Mouse (Mus musculus): ENCODE results near the gene Alcam.

Gene Alcam

DNA sequence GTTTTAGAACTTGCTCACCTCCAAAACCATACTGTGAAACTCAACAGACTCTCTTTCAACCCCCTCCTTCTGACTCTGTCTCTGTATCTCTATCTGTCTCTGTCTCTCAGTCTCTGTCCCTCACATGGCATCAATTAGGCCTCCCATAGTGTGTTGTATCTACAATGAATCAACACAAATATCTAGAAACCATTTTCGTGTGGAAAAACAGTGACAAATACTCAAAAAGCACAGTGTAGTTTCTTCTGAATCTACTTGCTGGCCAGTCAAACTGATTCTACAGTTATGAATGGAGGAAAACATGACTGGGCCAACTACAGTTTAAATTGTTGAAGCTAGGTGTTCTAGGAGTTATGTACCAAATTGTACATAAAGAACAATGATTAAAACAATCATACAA, 10.8 kb downstream of the Alcam start:
- DNase-seq (ENCODE audit: low spot score), result no peak

DNA sequence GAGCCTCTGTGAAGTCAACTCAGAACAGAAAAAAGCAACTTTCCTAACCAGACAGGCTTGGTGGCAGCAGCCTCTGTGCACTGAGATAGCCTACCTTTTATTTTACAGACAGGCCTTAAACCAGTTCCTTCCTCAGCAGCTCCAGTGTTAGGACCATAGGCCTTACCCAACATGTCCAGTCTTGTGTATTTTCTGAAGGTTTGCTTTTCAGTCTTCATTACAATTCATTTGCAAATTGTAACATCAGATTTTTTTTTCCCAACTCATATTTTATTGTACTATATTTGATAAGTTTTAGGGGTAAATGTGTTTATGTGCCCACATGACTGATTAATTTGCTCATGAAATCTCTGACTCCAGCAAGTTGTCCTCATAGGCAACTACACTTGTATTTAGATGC, 14.3 kb downstream of the Alcam start:
- no peak for DNase-seq (ENCODE audit: low spot score)

DNA sequence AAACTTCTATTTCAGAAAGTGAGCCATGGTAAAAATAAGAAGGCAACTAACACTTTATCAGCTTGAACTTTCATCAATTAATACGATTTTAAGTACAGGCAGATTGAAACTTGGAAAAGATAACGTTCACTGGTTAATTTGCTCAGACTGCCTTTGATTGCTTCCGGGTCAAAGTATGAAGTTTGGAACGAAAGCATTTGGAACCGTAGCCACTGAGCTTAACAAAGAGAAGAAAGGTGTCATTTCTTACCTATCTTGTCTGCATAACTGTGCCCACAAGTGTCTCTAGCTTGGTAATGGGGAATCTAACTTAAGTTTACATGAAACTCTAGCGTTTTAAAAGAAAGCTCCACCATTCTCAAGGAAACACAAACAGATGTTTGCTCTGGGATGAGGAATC, 14.9 kb downstream of the Alcam start:
- DNase-seq (ENCODE audit: low spot score), result no peak

DNA sequence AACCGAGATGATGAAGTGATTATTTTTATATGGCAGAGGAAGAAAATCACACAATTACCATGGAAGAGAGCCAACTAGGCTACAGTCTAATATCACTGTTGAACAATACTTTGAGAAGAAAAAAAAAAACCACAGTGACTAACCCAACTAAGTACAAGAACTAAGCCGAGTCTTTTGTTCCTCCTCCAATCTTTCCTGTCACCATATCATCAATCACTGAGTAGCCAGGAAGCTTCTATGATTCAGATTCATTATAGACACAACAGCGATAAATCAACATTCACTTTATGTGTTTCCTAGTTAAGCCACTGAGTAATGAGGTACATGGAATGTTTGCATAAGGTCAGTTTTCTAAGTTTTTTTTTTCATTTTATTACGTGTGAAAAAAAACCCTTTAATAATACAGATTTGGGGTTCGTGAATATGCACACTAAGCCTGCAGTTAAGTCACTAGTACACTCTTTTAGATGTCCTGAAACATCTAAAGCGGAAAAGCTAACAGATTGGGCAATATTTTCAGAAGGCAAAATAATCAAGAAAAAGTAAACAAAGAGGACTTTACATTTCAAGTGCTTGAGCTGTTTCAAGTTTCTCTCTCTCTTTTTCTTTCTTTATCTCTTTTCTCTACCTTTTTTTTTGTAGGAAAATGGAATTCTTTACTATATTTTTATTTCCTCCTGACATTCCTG, 15.5 kb downstream of the Alcam start:
- no peak for DNase-seq (ENCODE audit: low spot score)

DNA sequence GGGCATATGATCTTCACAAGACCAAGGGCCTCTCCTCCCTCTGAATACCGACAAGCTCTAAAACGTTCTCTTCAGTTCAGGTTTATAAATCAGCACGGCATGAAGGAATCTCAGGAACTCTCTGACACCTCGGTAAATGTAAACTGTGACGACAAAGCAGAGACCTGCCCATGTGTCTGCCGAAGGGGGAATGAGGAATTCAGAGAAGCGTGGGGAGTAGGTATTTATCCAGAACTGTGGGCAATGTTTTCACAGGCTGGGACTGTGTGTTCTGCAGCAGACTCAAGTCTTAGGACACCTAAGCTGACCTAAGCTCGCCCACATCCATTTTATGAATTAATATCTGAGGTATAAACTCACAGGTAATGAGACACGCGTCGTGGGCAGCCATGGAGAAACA, 20.7 kb downstream of the Alcam start:
- DNase-seq (ENCODE audit: low spot score), result no peak

DNA sequence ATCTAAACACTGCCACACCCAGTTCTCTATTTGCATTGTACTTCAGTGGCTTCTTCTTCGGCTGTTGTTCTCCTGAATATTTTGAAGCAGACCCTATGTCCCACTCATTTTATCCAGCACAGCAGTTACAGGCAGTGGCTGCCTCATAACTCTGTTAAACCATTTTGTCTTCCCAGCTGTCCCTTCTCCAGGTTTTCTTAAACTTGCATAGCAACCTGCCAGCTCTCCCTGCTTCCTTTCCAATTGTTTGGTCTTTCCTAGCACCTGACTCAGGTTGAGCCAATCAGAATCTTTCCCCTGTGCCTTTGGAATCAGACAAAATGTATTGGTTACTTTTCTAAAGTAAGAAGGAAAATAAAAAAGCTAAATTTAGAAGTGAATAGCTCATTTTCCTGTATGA, 21.8 kb downstream of the Alcam start:
- no peak for DNase-seq (ENCODE audit: low spot score)

DNA sequence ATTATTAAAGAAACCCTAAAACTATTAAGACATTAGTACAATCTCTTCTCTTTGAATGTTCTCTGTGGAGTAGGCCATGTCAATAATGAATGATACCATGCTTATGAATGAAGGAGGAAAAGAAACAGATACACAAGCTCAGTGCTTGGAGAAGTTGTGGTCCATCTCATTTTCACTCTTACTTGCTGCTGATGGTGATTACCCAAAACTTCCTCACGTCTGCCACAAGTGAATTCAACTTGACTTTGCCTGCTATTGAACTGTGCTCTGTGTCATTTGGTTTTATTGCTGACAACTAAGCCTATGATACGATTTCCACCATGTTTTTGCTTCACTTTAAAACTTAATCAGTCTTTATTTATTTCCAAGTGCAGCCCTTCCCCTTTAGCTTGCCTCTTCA, 22.3 kb downstream of the Alcam start:
- DNase-seq (ENCODE audit: low spot score), result no peak

DNA sequence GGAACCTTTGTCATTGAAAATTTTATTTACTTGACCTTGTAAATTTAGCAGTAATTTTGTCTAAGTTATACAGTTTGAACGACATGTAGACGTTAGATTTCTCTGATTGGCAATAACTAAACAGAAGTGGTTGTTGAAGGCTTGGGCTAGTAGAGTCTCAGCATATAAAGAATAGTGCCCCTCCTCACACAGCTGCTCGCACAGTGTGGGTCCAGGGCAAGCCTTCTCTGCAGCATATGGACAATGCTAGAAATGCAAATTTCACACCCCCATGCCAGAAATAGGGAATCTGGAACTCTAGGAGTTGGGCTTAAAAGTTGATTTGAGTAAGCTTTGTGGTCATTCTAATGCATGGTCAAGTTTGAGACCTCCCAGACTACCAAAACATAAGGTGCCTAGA, 23.8 kb downstream of the Alcam start:
- no peak for DNase-seq (ENCODE audit: low spot score)

DNA sequence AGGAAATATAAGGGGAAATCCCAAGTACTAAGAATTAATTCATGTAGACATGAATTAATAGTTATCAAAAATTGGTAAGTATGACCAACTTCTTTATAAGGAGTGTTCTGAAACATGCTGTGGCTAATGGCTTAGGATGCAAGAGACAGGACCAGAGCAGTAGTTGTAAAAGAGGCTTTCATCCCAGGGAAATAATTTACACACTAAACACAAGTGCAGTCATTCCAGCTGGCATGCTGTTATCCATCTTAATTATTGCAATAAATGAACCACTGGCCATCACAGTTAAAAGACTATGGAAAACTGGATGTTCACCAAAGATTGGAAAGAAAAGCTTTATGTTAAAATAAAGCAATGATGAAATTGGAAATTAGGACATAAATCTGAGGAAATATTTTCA, 24.2 kb downstream of the Alcam start:
- DNase-seq (ENCODE audit: low spot score), result no peak

DNA sequence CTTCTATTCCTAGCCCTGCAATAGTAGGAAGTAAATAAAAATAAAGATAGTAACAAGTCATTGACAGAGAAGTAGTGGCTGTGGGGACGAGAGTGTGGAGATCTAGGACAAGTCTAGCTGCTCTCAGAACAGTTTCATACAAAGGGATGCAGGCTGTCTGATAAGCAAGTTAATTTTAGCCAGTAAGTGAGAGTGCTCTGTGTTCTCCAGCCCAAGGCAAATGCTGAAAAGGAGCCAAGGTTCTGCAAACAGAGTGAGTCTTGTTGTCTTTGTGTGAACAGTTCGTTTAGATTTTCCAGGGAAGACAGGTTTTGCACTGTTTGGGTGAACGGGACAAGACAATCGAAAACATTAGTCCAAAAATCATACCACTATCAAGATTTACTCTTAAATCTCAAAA, 25.4 kb downstream of the Alcam start:
- no peak for DNase-seq (ENCODE audit: low spot score)

DNA sequence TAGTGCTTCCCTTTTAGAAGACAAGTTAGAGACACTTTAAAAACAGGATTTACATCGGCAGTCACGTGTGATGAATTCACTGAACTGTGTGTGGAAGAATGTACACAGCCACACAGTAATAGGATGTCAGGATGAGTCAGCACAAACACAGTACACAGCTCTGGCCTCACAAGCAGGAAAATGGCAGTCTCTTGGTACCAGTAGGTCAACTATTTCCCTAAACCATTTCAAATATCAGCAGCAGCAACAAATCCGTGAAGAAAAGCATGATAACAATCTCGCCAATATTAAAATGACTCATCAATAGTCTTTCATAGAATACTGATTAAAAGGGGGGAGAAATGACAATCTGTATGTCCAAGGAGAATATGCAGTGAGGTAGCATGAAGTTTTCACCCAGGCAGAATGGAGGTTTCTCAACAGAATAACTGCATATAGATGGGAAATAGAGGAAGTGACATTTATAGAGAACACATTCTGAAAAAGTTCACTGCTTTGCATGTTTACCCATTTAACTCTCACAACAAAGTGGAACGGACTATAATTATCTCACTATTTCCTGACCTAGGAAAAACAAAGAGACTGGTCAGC, 35.2 kb downstream of the Alcam start:
- no peak for DNase-seq (ENCODE audit: low spot score)

DNA sequence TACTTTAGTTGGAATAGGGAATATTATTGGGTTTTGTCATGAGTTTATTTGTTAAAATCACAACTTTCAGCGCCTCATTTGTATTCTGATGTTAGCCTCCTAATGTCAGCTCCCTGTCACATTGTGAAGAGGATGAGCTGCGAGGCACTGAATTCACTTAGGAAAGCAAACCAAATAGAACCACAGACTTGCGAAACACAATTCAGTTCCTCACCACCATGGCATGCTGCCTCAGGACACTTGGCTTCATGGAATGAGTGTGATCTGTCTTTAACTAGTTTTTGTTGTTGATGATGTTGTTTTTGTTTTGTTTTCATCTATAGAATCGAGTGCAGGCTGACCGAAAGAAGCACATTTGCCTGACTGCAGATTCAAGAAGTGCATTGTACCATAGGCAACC, 35.9 kb downstream of the Alcam start:
- DNase-seq (ENCODE audit: low spot score), result no peak

DNA sequence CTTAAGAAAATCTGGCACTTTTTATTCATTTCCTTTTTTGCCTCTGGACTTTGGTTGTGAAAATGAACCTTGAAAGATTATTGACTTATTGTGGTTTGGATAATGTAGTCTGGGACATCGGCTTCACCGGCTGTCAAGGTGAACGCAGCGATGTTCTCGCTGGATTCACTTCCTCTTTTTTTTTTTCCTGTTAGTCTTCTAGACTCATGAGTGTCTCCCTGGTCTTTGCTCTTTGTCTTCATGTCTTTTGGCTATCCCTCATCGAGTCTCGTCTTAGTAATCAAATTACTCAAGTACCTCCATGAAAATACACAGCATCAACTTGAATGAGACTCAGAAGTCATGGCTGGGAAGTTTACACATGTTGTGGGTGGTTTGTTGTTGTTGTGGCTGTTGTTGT, 36.7 kb downstream of the Alcam start:
- no peak for DNase-seq (ENCODE audit: low spot score)

DNA sequence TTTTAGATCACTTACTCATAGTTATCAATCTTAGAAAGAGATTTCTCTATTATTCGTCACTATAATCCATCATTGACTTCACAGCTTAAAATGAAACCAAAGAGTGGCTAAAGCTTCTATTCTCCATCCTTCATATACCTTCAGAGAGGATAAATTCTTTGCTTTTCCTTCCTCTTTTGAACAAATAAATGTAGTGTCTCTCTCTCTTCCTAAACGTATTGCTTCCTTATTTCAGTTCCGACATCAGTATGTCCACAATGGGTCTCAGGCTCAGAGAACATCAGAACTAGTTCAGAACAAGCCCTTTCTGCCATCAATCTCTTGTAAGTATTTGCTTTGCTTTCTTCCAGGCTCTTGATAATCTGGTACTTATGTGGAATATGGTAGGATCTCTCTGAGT, 40.2 kb downstream of the Alcam start:
- DNase-seq (ENCODE audit: low spot score), result no peak

DNA sequence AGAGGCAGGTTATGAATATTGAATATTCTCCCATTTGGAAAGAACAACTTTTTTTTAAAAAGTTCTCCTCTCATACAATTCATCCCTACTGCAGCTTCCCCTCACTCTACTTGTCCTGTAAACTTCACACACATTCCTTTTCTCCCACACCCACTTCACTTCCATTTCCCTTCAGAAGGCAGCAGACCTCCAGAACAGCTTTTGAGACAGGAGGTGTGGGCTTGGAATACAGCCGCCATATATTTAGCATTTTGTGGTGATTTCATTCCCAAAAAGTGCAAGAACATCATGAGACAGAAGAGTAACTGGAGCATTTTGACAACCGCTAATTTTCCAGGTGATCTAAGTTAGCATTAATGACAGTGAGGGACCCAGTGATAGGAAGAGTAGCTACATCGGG, 47.8 kb downstream of the Alcam start:
- no peak for DNase-seq (ENCODE audit: low spot score)

DNA sequence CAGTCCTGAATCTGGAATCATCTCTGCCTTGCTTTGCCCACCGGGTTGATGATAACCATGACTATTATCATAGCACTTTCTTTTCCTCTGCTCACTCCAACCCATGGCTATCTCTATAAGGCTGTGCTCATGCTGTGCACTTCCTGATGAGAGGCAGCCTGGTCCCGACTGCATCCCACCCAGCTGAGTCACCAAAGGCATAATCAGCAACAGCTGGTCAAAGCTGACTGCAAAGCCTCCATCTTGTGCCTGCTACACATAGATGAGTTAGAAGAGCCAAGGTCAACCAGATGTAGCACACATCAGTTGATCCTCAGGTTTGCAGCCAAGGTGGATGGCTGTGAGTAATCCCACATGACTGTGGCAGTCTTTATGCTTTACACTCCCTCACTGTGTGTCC, 48.6 kb downstream of the Alcam start:
- DNase-seq (ENCODE audit: low spot score), result no peak

DNA sequence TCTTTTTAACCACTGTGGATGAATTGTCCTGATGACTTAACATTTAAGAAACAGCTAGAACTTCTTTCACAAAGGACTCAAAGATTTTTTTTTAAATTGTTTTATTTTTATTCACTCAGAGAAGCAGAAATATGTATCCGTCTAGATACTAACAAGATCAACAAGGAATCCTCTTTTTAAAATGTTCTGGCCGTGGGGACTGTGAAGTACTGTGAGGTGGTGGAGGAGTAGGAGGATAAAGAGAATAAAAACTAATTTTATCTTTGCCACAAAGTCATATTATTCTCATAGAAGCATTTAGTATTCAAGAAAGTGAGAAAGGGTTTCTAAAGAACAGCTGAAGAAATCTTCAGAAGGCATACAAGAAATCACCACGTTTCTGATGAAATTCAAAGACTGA, 54.8 kb downstream of the Alcam start:
- DNase-seq (ENCODE audit: low spot score), result no peak

DNA sequence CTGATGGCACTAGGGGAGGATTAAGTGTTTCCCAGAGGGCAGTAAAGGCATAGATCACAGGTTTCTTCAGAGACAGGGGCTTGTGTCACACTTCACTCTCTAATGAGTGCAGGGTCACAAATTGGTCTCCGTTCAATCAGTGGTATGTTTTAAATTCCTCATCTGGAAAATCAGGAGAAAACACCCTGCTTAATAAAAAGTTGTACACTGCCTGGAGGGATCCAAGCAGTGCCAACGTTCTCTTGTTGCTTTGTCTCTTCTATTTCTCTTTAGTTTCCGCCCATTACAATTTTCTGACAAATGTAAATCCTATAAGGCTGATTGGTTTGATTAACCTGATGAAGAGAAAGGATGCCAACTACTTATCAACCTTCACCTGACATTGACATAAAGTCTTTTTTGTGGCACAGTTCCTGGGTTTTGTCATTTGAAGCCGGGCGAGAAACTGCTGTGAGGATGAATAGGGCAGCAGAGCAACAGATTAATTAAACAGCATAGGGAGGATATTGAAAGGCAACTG, 67.0 kb downstream of the Alcam start:
- no peak for DNase-seq (ENCODE audit: low spot score)

DNA sequence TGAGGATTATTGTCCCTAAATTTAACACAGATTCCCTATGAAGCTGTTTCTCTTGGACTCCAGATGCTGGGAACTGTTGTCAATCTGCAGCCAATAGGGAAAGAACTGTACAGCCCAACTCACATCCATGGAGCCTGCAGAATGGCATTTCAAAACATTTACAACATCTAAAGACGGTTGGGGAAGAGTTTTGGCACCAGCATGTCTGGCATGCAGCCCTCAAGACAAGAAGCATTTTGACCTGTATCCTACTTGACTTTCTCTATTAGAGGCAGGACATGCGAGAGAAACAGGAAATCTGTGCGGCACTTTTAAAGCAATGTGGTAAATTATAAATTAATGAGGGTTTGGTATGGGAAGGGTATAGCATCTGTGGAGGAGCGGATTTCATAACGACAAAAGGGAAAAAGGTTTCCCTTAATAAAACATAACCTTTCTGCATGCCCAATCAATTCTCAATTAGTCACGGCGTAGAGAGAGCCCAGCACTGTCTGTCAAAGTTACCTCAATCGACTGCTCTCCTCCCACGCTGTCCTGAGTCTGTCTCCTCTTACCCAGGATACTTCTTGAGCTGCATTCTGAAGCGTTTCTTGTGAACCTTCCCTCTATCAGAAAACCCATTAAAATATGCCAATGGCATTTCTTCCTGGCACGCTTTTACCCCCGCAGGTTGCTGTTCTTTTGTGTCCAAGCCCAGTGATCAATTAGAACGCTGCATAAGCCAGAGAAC, 70.3 kb downstream of the Alcam start:
- DNase-seq (ENCODE audit: low spot score), result no peak

DNA sequence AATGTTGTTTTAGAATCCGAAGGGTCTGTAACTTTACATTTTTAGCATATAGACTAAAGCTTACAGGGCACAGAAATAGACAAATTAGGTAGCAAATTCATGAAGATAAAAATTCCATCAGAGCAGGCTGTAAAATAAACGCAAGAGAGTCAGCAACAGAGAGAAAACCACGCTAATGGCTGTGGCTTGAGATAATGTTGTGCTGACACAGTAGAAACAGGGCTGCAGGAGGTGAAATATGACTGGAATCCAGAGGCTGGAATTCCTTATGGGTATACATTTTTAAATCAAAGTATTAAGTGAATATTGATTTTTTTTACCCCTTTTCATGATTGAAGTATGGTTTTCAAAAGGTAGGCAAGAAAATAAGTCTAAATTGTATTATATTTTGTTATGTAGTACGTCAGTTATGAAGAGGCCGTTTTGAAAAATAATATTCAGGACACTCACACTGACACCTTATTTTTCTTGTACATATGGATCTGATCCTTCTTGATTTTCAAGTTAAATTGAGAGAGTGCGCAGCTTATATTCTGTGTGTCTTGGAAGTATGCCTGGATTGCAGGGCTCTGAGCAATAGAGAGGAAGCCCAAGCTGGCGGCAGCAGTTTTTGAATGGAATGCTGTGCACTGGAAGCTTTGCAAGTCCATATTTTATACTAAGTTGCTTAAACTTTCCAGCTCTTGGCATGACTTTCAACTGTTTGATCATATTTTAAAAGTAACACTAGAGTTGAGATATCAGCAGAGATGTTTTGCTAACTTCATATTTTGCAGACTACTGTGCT, 74.9 kb downstream of the Alcam start:
- DNase-seq (ENCODE audit: low spot score), result no peak

DNA sequence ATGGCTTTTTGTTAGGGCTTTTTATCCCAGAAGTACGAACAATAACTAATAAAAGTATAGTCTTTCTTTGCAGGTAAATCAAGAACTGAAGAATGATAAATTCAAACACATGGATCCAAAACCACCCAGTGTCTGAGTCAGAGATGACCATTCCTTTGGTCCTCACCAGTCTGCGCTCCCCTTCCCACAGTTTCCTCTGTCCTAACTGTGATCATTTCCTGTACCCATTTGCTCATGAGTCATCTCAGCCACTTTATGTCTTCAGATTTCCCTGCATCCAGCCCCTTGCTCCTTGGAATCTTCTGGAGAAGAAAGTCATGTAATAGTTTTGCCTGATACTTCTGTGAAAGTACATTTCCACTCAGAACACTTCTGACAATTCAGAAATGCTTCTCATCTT, 77.0 kb downstream of the Alcam start:
- no peak for DNase-seq (ENCODE audit: low spot score)

DNA sequence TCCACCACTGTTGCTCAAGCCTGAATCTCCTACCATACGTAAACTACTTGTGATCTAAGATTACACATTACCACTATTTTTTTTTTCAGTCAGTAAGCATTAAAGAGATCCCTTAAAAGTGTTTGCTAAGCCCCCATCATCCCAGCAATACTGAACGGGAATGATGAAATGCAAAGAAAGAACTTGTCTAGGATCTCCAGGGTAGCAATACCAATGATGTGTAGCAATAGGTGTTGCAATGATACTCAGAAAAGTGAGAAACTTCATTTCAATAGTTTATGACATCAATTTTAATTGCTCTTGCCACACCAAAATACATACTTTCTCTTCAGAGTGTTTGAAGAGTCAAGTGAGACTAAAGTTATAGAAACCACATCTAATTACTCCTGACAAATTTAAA, 81.9 kb downstream of the Alcam start:
- DNase-seq (ENCODE audit: low spot score), result no peak

DNA sequence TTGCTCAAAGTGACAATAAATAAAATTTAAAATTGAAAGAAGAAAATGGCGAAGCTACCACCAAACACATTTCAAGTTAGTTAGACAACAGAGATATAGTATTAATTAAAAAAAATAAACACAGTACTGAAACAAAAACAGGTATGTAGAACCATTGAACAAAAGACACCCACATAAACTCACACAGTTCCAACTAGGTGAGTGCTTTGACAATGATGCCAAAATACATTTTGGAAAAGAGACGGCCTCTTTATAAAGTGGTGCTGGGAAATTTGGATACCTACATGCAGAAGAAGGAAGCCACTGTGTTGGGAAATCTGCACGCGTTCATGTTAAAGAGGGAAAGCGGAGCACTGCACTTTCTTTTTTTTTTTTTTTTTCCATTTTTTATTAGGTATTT, 85.4 kb downstream of the Alcam start:
- no peak for DNase-seq (ENCODE audit: low spot score)
